Mouse (Mus musculus): ENCODE measurements at regions not wholly inside any gene's neighbourhood (a gene's known extent, or its start where the extent isn't known, plus 50 kb on each side); places are given as distances from the start of the nearest gene placed in this dataset.

DNA sequence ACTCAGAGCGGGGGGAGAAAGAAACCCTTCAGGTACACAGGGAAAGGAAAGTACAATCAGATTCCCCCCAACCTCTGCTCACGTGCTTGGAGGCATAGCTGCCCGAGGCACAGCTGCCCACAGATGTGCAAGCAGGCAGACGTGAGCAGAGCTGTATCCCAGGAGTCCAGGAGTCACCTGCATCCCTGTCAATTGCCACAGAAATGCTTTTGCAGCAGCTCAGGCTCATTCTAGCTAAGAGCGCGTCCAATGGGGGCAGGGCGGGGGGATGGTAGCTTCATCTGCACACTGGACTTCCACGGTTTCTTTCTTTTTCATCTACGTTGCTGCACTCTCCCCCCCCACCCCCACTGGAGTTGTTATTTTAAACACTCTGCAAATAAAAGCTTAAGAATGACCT is 66.0 kb upstream of the Fat4 start:
- no peak for DNase-seq (ENCODE audit: low read depth, low spot score)

DNA sequence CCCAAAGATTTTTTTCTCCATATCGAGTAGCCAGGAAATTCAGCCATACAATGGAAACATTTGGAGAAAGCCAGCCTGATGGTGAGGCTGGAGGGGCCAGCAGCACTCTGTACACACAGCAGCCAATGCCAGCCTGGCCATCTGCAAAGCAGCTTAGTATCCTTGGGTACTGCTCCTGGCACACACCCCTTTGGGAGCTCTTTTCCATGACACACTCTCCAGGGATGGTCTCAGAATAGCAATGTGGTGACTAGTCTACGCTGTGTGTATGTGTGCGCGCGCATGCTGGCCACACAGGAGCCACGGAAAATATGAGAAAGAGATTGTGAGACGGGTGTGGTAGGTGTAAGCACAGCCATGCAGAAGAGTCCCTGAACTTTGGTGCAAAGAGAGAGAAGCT is 66.4 kb upstream of the Fat4 start:
- DNase-seq (ENCODE audit: low read depth, low spot score): no peak

DNA sequence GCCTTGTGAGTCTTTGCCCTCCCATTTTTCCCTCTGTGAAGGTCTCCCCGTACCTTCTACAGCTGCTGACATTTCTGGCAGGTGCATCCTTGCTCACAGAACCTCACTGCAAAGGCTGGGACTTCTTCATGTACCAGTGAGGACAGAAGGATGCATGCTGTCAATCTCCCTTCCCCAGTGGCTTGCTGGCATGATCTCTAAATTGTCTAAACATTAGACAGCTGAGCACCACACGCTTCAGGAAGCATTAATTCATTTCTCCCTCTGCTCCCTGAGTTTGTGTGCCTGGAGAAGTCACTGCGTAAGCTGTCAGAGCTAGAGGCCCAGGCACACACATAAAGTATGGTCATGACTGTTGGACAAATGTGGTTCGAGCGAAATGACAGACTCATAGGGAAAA is 69.1 kb upstream of the Fat4 start:
- DNase-seq (ENCODE audit: low read depth, low spot score): no peak

DNA sequence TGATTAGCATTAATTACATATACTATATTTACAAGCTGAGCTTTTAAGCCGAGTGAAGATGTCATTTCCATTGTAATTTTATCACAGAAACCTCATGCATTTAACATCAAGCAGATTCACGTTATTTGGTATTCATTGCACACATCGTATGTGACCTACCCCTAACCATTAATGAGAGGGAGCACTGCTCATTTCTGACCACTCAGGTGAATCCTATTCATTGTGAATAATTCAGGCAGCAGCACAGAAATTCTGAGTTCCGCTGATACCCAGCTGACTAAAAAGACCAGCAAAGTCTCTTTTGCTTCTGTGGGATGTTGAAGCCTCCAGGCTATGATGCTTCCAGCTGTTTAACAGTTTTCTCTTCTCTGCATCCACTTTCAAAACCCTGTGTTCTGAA is 74.3 kb upstream of the Fat4 start:
- no peak for DNase-seq (ENCODE audit: low read depth, low spot score)

DNA sequence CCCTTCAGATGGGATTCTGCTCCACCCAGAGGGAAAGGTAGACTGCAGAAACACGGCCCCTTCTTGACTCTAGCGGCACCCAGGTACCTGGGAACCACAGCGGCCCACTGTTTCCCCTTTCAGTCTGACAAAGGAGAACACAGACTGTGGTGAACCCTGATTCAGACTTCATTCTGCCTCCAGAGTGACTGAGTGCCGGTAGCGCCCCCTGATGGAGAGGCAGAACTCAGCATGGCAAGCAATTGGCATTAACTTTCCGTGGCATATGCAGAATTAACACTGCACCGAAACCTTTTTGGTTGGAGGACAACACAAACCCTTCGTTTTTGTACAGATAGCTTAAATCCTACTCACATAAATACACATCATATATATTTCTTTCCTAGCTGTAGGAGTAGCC is 75.1 kb upstream of the Fat4 start:
- no peak for DNase-seq (ENCODE audit: low read depth, low spot score)

GRCm38 (mm10) chr3:38806469-38807055 is 80.2 kb upstream of the Fat4 start:
- DNase-seq (ENCODE audit: low read depth, low spot score): no peak

- no peak for DNase-seq (ENCODE audit: low read depth, low spot score)
Measured at GRCm38 (mm10) chr3:38806036-38806435, 80.7 kb upstream of the Fat4 start.

DNA sequence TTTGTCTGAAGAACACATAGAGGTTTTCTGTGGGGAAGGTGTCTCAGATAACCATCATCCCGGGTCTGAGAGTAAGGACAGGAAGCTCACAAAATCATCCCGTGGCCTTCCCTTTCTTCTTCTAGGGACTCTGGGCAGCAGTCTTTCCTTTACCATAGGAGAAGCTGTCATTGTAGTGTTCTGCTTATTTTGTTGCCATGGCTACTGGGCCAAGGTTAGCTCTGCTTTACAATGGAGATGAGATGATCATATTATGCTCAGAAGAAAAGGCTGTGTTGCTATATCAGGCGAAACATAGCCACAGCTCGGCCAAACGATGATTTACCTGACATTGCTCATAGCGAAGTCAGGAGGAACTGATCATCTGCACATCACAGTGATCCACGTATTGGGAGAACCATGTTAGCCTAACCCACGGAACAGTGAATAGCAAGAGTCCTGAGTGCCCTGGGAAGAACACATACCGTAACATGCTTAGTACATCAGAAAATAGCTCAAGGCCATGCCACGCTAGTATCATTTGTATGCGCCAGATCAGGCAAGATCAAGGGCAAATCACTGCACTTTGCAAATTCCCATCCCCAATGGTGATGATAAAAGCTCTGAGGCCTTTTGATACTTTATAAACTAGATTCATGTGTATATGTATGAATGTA is 91.0 kb upstream of the Fat4 start:
- no peak for DNase-seq (ENCODE audit: low read depth, low spot score)

- no peak for DNase-seq (ENCODE audit: low read depth, low spot score)
Measured at GRCm38 (mm10) chr3:38793221-38793620, 93.5 kb upstream of the Fat4 start.

DNA sequence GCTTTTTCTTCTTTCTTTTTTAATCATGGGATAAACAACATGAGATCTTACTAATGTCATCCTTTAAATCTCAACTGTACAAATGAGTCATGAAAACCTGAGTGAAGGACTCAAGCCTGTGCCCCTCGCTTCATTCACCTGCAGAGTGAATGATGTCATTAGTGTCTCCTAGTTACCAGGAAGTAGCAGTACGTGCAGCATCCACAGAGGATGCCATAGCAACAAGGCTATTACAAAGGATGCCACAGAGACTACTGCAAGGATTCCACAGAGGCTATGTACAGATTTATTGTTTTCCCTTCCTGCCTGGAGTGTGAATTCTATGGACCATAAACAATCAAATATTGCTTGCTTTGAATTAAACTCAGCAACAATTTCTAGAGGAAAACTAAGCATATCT is 98.0 kb upstream of the Fat4 start:
- no peak for DNase-seq (ENCODE audit: low read depth, low spot score)

- no peak for DNase-seq (ENCODE audit: low read depth, low spot score)
Measured at GRCm38 (mm10) chr3:38783711-38784110, 103.0 kb upstream of the Fat4 start.

GRCm38 (mm10) chr3:38783051-38783450 is 103.7 kb upstream of the Fat4 start:
- DNase-seq (ENCODE audit: low read depth, low spot score): no peak

DNA sequence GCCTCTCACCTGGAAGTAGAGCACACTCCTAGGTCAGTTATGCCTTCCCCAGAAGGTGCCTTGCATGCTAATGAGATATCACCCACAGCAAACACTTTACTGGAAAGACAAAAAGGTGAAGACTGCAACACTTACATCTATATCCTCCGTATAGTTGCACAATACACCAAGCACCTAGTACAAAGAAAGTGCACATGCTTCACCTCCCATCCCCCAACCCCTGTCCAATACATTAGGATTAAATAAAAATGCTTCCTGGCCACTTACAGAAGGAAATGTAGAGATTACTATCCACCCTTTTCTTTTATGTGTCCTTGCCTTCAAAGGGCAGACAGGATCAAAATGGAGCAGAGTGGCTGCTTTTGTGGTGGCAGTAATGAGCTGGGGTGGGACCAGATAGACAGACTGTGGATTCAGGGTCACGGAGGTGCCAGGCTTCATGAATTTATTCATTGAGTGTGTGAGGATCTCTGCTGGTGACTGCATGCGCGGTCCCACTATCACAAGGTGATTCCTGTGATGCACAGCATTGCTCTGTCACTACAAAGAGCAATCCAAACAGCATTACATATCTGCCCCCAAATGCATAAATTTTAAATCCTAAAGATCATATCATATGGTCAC is 109.9 kb upstream of the Fat4 start:
- DNase-seq (ENCODE audit: low read depth, low spot score): no peak

- no peak for DNase-seq (ENCODE audit: low read depth, low spot score)
Measured at GRCm38 (mm10) chr3:38754632-38755123, 132.1 kb upstream of the Fat4 start.

GRCm38 (mm10) chr3:38753446-38754205 is 133.1 kb upstream of the Fat4 start:
- no peak for DNase-seq (ENCODE audit: low read depth, low spot score)

DNA sequence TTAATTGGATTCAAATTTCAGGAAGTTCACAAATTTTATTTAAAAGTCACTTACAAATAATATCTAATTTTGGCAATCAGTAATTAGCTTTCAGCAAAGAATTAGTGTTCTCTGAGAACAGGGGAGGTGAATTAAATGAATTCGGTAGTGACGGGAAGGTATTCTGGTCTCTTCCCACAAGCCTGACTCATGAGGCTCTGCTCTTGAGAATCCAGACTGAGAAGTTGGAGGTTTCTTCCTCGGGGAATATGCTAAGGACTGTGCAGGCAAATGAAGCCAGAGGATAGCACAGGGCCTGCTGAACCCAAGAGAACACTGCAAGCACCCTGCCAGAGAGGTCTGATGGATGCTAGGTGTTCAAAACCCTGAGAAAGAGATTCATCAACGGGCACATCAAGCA is 144.6 kb upstream of the Fat4 start:
- no peak for DNase-seq (ENCODE audit: low read depth, low spot score)

GRCm38 (mm10) chr3:38722606-38723005 is 164.1 kb upstream of the Fat4 start:
- no peak for DNase-seq (ENCODE audit: low read depth, low spot score)

DNA sequence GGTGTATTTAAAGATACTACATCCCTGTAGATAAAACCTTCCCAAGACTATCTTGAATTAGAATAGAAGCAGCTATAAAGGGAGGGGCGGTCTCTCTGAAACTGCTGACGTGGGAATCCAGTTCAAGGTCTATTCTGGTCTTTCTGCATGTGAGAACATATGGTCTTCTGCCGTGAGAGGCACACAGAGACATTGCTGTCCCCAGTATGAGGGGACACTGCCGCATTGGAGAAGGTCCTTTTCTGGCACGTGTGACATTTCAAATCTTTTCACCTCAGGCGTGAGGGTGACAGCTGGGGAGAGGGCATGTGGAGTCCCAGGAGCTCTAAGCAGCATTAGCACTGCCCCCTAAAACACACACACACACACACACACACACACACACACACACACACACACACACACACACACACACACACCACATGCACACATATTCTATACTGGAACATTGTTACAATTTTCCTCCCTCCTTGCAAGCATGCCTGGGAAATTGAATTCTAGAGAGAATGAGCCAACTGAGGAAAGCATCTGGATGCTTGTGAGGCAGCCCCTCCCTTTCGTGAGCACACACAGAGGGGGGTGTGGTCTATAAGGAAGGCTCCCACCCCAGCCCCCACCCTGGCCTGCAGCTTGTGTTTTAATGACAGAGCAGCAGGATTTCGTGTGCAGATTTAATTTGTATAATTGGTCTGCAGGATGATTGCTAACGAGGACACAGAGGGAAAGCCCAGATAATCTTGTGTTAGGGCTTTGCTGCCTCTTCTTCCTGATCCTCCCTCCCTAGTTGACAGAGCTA is 174.5 kb upstream of the Fat4 start:
- no peak for DNase-seq (ENCODE audit: low read depth, low spot score)

DNA sequence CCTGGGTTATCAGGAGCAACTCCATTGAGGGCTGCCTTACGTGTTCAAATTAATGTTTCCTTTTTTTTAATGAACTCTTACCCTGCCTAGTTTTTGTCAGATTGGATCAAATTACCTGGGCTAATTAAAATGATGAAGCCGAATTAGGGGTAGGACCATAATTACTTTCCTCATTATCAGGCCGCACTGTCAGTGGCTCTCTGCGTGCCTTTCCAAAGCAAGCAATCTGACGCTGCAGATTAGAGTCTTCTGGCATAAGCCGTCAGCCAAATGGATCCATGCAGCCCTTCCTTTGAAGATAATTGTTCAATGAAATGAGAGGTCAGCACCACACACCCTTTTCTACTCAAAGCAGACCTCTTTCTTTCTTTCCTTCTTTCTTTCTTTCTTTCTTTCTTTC is 175.5 kb upstream of the Fat4 start:
- DNase-seq (ENCODE audit: low read depth, low spot score): no peak

DNA sequence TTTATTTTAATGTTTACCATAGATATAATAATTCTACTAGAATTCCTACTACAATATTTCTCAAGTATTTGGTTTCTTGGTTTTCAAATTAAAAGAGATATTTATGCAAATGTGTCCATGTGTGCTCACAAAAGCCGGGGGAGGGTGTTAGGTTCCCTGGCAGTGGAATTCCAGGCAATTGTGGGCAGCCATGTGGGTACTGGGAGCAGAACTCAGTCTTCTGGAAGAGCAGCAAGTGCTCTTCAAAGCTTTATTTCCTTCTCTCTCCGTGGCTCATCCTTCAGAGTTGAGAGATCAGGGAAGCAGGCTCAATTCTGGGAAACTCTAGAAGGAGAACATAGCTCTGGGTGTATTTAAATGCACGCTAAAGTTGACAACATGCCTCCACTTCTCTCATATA is 178.8 kb upstream of the Fat4 start:
- no peak for DNase-seq (ENCODE audit: low read depth, low spot score)

GRCm38 (mm10) chr3:38699206-38699605 is 187.5 kb upstream of the Fat4 start:
- DNase-seq (ENCODE audit: low read depth, low spot score): no peak

DNA sequence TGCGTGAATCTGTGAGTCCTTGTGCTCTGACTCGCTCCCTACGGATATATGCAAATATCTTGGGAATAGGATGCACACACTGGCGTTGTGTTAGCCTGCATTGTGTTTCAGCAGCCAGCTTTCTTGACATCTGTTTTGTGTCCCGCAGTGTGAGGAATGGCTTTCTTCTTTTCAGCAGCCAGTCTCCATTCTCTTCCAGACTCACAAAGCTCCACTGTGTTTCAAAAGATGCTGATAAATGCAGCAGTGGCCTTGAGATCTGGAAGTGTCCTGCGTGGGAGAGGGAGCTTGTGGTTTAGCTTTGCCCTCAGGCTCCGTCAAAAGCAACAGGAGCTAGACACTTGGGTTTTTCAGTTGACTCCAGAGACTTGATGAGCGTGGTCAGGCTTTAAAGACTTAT is 188.9 kb upstream of the Fat4 start:
- DNase-seq (ENCODE audit: low read depth, low spot score): no peak
